Comparison of ENCODE assay signal across 13 mouse cellular contexts in the genomic region with DNA sequence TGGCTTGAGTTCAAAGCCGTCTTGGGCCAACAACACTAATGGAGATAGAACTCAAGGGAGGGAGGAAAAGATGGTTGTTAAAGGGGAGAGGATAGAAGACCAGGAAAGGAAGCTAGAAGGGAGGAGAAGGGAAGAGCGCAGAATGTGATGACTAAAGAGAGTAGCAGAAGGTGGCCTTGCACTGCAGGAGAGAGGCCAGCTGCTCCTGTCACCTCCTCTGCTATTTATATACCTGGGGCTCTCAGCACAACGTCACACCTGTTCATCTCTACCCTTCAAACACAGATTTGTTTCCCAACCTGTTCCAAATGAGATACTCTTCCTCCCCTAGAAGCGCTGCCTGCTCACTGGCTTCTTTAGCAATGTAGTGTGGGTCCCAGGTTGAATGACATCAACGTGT.
"Had no signal": no experiment of that assay in that cellular context is flagged by ENCODE, and none has a peak within 500 bp of the region (broad histone marks: within the 10 kb centered on the region; RNA-seq: fewer than 3 reads in every experiment).

No protein-coding gene starts in this region.

- H3K4me3 ChIP-seq: limb, embryonic 13.5 days; midbrain, embryonic 15.5 days; neural tube, embryonic 12.5 days had no signal

- ATAC-seq: midbrain, embryonic 15.5 days had no signal

- DNase-seq: kidney, postnatal 36 days; layer of hippocampus, adult 9-11 months; layer of hippocampus, postnatal 36 days; left cerebral cortex, postnatal 4 days; lung, adult 18-20 months; lung, postnatal 36 days; retina, postnatal 1 day; thymus, postnatal 4 days had no signal

- H3K9me3 ChIP-seq: limb, embryonic 13.5 days; midbrain, embryonic 15.5 days; neural tube, embryonic 12.5 days had no signal

- H3K4me1 ChIP-seq: limb, embryonic 13.5 days had no signal

- H3K36me3 ChIP-seq: limb, embryonic 13.5 days; midbrain, embryonic 15.5 days; neural tube, embryonic 12.5 days had no signal

- H3K27me3 ChIP-seq: neural tube, embryonic 12.5 days had no signal

- H3K9ac ChIP-seq: limb, embryonic 13.5 days; liver, embryonic 14.5 days; midbrain, embryonic 15.5 days; neural tube, embryonic 12.5 days had no signal

- H3K4me2 ChIP-seq: limb, embryonic 13.5 days; midbrain, embryonic 15.5 days; neural tube, embryonic 12.5 days had no signal

- H3K27ac ChIP-seq: kidney, postnatal 0 days; limb, embryonic 13.5 days; liver, embryonic 14.5 days; midbrain, embryonic 15.5 days; neural tube, embryonic 12.5 days had no signal
